Mouse (Mus musculus): Measurements from ENCODE around the gene Tor1b. TPM values are rescaled to one million over a fixed set of nuclear protein-coding genes. Genes with fewer than 3 reads are reported as not detected.
"Not testable (repeated sequence)": the region's sequence is repeated elsewhere in the genome, so short reads cannot be mapped to it uniquely, and the experiment has no call there.

Gene Tor1b
- total and polyA plus RNA-seq, 3 experiments: 33.0 to 55.6 (median 36.9) TPM

DNA sequence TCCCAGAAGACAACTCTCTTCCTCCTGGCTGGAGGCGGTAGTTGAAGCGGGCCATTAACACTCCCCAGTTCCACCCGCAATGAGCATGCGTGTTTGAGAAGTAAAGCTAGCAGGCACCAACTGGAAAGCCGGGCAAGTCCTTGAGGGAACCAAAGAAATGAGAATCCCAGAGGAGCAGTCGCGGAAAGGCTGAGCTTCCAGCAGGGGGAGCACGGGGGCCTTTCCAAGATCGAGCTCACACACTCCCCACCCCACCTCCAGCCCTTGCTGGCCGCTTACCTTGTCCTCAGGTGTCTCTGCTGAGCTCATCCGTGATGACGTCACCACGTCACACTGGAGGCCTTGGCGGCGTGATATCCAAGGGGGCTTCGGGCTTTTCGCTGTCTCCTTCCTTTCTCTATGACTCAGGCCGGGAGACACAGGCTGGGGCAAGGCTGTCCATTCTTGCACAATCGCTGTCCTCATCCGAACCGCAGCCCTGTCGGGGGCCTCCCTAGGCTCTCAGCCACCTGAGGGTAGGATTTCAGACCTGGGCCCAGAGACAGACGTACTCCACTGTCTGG is 23.2 kb upstream of the Tor1b start, which contains the start of gene Ptges:
Gene Ptges, minus strand, starts transcription at position 381 of the 563 bp plus-strand sequence.
- no peaks in the 10 kb centered on the region for H3K36me3 ChIP-seq (ENCODE audit: control insufficient read depth in 1 of 2, insufficient read depth in 2 of 2, low read length in 2 of 2)
- H3K79me2 ChIP-seq (ENCODE audit: control insufficient read depth, insufficient read depth, low read length, poor library complexity): no peaks in the 10 kb centered on the region; the same call in 1 of the 2 replicates
- H3K27ac ChIP-seq (ENCODE audit: control insufficient read depth, low read depth, low read length): peak within 1 kb of the TSS; percentile 68
- peak within 1 kb of the TSS; percentile 74 for H3K9ac ChIP-seq (ENCODE audit: control insufficient read depth, low read depth, low read length, poor library complexity, severe bottlenecking)
- H3K4me3 ChIP-seq (ENCODE audit: control insufficient read depth in 1 of 2, insufficient read depth in 1 of 2, low read depth in 2 of 2, low read length in 2 of 2): peak within 1 kb of the TSS; percentile 56 to 62
- peaks cover 0 to 12% of the 10 kb centered on the region in 2 experiments; a peak in 3 of 4 replicates for H3K4me1 ChIP-seq (ENCODE audit: control insufficient read depth in 1 of 2, insufficient read depth in 2 of 2, low read length in 2 of 2)
- no peaks in the 10 kb centered on the region; a peak in 1 of 4 replicates for H3K27me3 ChIP-seq (ENCODE audit: control insufficient read depth in 1 of 2, insufficient read depth in 2 of 2, low read length in 2 of 2)
- TF ChIP-seq CHD2 (IDR thresholded peaks at IDR 0.05; ENCODE audit: low read length): no peak
- TF ChIP-seq JUND (IDR thresholded peaks at IDR 0.05; ENCODE audit: low read depth, low read length): 0 out of 2 replicates have a peak, but pooled peaks have one; percentile 17
- TF ChIP-seq POLR2A (IDR thresholded peaks at IDR 0.05; ENCODE audit: control insufficient read depth in 1 of 2, insufficient read depth in 1 of 2, low read depth in 1 of 2, low read length in 2 of 2, poor library complexity in 1 of 2): no peak
- no peak for TF ChIP-seq UBTF (IDR thresholded peaks at IDR 0.05; ENCODE audit: borderline replicate concordance, insufficient read depth, low read depth, low read length)
- TF ChIP-seq SMC3 (IDR thresholded peaks at IDR 0.05; ENCODE audit: low read depth, low read length): peak; percentile 34
- peak; percentile 56 to 72 (median 59); a peak in 5 of 6 replicates for TF ChIP-seq CTCF (IDR thresholded peaks at IDR 0.05 in 2 of 3, conservative IDR thresholded peaks at IDR 0.05 in 1 of 3; ENCODE audit: control insufficient read depth in 1 of 3, insufficient read depth in 1 of 3, low read depth in 2 of 3, low read length in 3 of 3, poor library complexity in 1 of 3, severe bottlenecking in 1 of 3)
- 0 out of 2 replicates have a peak, but pooled peaks have one; percentile 16 for TF ChIP-seq ELF1 (IDR thresholded peaks at IDR 0.05; ENCODE audit: low read depth, low read length)
- peak; percentile 54; the same call in 1 of the 2 replicates for TF ChIP-seq NRF1 (IDR thresholded peaks at IDR 0.05; ENCODE audit: insufficient read depth, low read depth, low read length, poor library complexity, severe bottlenecking)
- TF ChIP-seq MEF2A (IDR thresholded peaks at IDR 0.05; ENCODE audit: extremely low read depth, insufficient replicate concordance, low read depth, low read length, poor library complexity, severe bottlenecking): no peak
- TF ChIP-seq MAX (IDR thresholded peaks at IDR 0.05; ENCODE audit: low read length): no peak; the same call in 1 of the 2 replicates
- TF ChIP-seq HCFC1 (IDR thresholded peaks at IDR 0.05; ENCODE audit: low read depth, low read length): 0 out of 2 replicates have a peak, but pooled peaks have one; percentile 25
- H3K9me3 ChIP-seq (replicated peaks; ENCODE audit: insufficient read depth, low read length): no peaks in the 10 kb centered on the region
- DNase-seq (ENCODE audit: low read depth, low spot score): peak; percentile 79

GRCm38 (mm10) chr2:30930846-30931245 is 21.9 kb upstream of the Tor1b start:
- TF ChIP-seq TBP (IDR thresholded peaks at IDR 0.05; ENCODE audit: low read depth, low read length): peak; percentile 91
- not testable (repeated sequence) for H3K27me3 ChIP-seq (ENCODE audit: control insufficient read depth in 1 of 2, insufficient read depth in 2 of 2, low read length in 2 of 2); H3K79me2 ChIP-seq (ENCODE audit: control insufficient read depth, insufficient read depth, low read length, poor library complexity); H3K36me3 ChIP-seq (ENCODE audit: control insufficient read depth in 1 of 2, insufficient read depth in 2 of 2, low read length in 2 of 2); H3K27ac ChIP-seq (ENCODE audit: control insufficient read depth, low read depth, low read length); H3K4me3 ChIP-seq (ENCODE audit: control insufficient read depth in 1 of 2, insufficient read depth in 1 of 2, low read depth in 2 of 2, low read length in 2 of 2); H3K9me3 ChIP-seq (replicated peaks; ENCODE audit: insufficient read depth, low read length); H3K9ac ChIP-seq (ENCODE audit: control insufficient read depth, low read depth, low read length, poor library complexity, severe bottlenecking); DNase-seq (ENCODE audit: low read depth, low spot score)
- H3K4me1 ChIP-seq (ENCODE audit: control insufficient read depth in 1 of 2, insufficient read depth in 2 of 2, low read length in 2 of 2): peaks cover 0 to 12% of the 10 kb centered on the region in 2 experiments; a peak in 3 of 4 replicates

GRCm38 (mm10) chr2:30931922-30932321 is 20.8 kb upstream of the Tor1b start:
- TF ChIP-seq NRF1 (IDR thresholded peaks at IDR 0.05; ENCODE audit: insufficient read depth, low read depth, low read length, poor library complexity, severe bottlenecking): no peak
- no peak for TF ChIP-seq HCFC1 (IDR thresholded peaks at IDR 0.05; ENCODE audit: low read depth, low read length)
- no peak for TF ChIP-seq GABPA (IDR thresholded peaks at IDR 0.05; ENCODE audit: low read depth, low read length)
- TF ChIP-seq MYC (IDR thresholded peaks at IDR 0.05; ENCODE audit: low read depth, low read length): no peak
- no peak for TF ChIP-seq JUND (IDR thresholded peaks at IDR 0.05; ENCODE audit: low read depth, low read length)
- no peak for TF ChIP-seq ZMIZ1 (IDR thresholded peaks at IDR 0.05; ENCODE audit: low read depth, low read length)
- no peak for TF ChIP-seq MAX (IDR thresholded peaks at IDR 0.05; ENCODE audit: low read length)
- TF ChIP-seq E2F4 (IDR thresholded peaks at IDR 0.05; ENCODE audit: borderline replicate concordance, low read depth, low read length): no peak
- TF ChIP-seq KAT2A (conservative IDR thresholded peaks at IDR 0.05; ENCODE audit: low read depth, low read length): no peak
- TF ChIP-seq MAFK (IDR thresholded peaks at IDR 0.05; ENCODE audit: borderline replicate concordance, low read depth, low read length): no peak
- TF ChIP-seq RCOR1 (IDR thresholded peaks at IDR 0.05; ENCODE audit: low read depth, low read length): no peak
- no peak for TF ChIP-seq SIN3A (IDR thresholded peaks at IDR 0.05; ENCODE audit: low read length)
- no peak for TF ChIP-seq POLR2AphosphoS2 (IDR thresholded peaks at IDR 0.05; ENCODE audit: low read length)
- no peak for TF ChIP-seq TBP (IDR thresholded peaks at IDR 0.05; ENCODE audit: low read depth, low read length)
- no peak for TF ChIP-seq CTCF (IDR thresholded peaks at IDR 0.05 in 2 of 3, conservative IDR thresholded peaks at IDR 0.05 in 1 of 3; ENCODE audit: control insufficient read depth in 1 of 3, insufficient read depth in 1 of 3, low read depth in 2 of 3, low read length in 3 of 3, poor library complexity in 1 of 3, severe bottlenecking in 1 of 3)
- no peak for TF ChIP-seq ZNF384 (IDR thresholded peaks at IDR 0.05; ENCODE audit: low read depth, low read length)
- Histone ChIP-seq H3K4me3 (ENCODE audit: control insufficient read depth in 1 of 2, insufficient read depth in 1 of 2, low read depth in 2 of 2, low read length in 2 of 2) (no peak overlapping the region), H3K27ac (ENCODE audit: control insufficient read depth, low read depth, low read length) (no peak overlapping the region), H3K36me3 (ENCODE audit: control insufficient read depth in 1 of 2, insufficient read depth in 2 of 2, low read length in 2 of 2) (no peaks in the 10 kb centered on the region), H3K4me1 (ENCODE audit: control insufficient read depth in 1 of 2, insufficient read depth in 2 of 2, low read length in 2 of 2) (peaks cover 0 to 12% of the 10 kb centered on the region in 2 experiments; a peak in 3 of 4 replicates), H3K27me3 (ENCODE audit: control insufficient read depth in 1 of 2, insufficient read depth in 2 of 2, low read length in 2 of 2) (no peaks in the 10 kb centered on the region), H3K9me3 (replicated peaks; ENCODE audit: insufficient read depth, low read length) (no peaks in the 10 kb centered on the region), H3K79me2 (ENCODE audit: control insufficient read depth, insufficient read depth, low read length, poor library complexity) (no peaks in the 10 kb centered on the region; the same call in 1 of the 2 replicates), H3K9ac (ENCODE audit: control insufficient read depth, low read depth, low read length, poor library complexity, severe bottlenecking) (no peak overlapping the region)
- DNase-seq (ENCODE audit: low read depth, low spot score): peak; percentile 54
